Comparison of ENCODE assay signal across 18 mouse cellular contexts in the genomic region with DNA sequence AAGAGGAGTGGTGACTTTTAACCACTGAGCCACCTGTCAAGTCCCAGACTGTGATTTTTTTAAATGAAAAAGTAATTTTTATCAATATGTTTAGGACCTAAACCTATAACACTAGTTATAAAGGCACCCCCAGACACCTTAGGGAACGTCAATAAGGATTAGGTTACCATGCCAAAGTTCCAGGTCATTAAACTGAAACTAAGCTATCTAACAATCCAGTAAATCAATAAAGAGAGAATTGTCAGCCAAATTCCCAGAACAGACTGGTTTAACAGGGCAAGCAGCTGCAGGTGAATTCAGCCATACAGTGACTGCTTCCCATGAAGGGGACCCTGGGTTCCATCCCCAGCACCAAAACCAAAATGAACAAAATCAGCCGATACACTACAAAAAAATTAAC. TPM values are rescaled to one million over a fixed set of nuclear protein-coding genes. Genes with fewer than 3 reads are reported as not detected.
DNase-seq lines count a peak whose midpoint lies in the region; ATAC-seq and TF ChIP-seq lines count a peak whose summit lies in the region.
"Had no signal": no experiment of that assay in that cellular context is flagged by ENCODE, and none has a peak within 500 bp of the region (broad histone marks: within the 10 kb centered on the region; RNA-seq: fewer than 3 reads in every experiment).

No protein-coding gene starts in this region.

- no peak for TF ChIP-seq POLR2A in liver, adult 2 months (IDR thresholded peaks at IDR 0.05; ENCODE audit: extremely low read depth, insufficient read depth, low read length)

- DNase-seq in liver, adult 2 months (ENCODE audit: extremely low read depth, low read depth, low spot score), result peak; percentile 92
- DNase-seq in liver, embryonic 11.5 days (ENCODE audit: low spot score), result no peak
- DNase-seq in large intestine, adult 2 months (ENCODE audit: low read depth, low spot score), result peak; percentile 36
- no peak for DNase-seq in kidney, postnatal 14 days
- DNase-seq: adrenal gland, adult 2 months; adrenal gland, adult 8-10 months; adrenal gland, postnatal 10 days; adrenal gland, postnatal 14 days; adrenal gland, postnatal 25 days; adrenal gland, postnatal 36 days; cerebellum, adult 11 months; cerebellum, adult 11-12 months; cerebellum, adult 18-20 months had no signal

- WGBS in liver, adult 2 months, result 44% methylated on average over 2 of the region's 2 CpGs
- WGBS in liver, embryonic 11.5 days, result 83% methylated on average over 2 of the region's 2 CpGs
- 48% methylated on average over 2 of the region's 2 CpGs for WGBS in large intestine, adult 2 months

- no peaks in the 10 kb centered on the region for H3K4me1 ChIP-seq in liver, adult 2 months (ENCODE audit: control insufficient read depth, insufficient read depth, low read length)
- no peaks in the 10 kb centered on the region for H3K4me1 ChIP-seq in liver, embryonic 11.5 days (replicated peaks; ENCODE audit: control insufficient read depth, insufficient read depth, low read length)

- H3K27me3 ChIP-seq in liver, adult 2 months (ENCODE audit: control insufficient read depth, insufficient read depth, low read length), result peaks cover 5% of the 10 kb centered on the region; the same call in 1 of the 2 replicates
- H3K27me3 ChIP-seq in liver, embryonic 11.5 days (replicated peaks; ENCODE audit: control insufficient read depth, insufficient read depth, low read length), result no peaks in the 10 kb centered on the region
- H3K27me3 ChIP-seq: CH12.LX, Patski had no signal

- no peaks in the 10 kb centered on the region for H3K79me2 ChIP-seq in liver, adult 2 months (ENCODE audit: control insufficient read depth, insufficient read depth, low read length)

- no peaks in the 10 kb centered on the region for H3K9me3 ChIP-seq in liver, embryonic 11.5 days (ENCODE audit: control insufficient read depth, low read length)
- H3K9me3 ChIP-seq: G1E had no signal

- H3K36me3 ChIP-seq in liver, adult 2 months (ENCODE audit: control insufficient read depth, insufficient read depth, low read length), result no peaks in the 10 kb centered on the region
- H3K36me3 ChIP-seq in liver, embryonic 11.5 days (ENCODE audit: control insufficient read depth, insufficient read depth, low read length), result no peaks in the 10 kb centered on the region
- H3K36me3 ChIP-seq: G1E had no signal

- H3K27ac ChIP-seq in liver, adult 2 months (replicated peaks; ENCODE audit: insufficient read depth, low read depth, low read length), result no peak overlapping the region
- no peak overlapping the region for H3K27ac ChIP-seq in liver, embryonic 11.5 days (ENCODE audit: low read depth, low read length)

- no peak for TF ChIP-seq CTCF in liver, adult 2 months (IDR thresholded peaks at IDR 0.05; ENCODE audit: low read depth, low read length)

- H3K4me2 ChIP-seq in liver, embryonic 11.5 days, result no peak overlapping the region

- H3K9ac ChIP-seq in liver, adult 2 months (ENCODE audit: low read depth, low read length), result no peak overlapping the region
- H3K9ac ChIP-seq in liver, embryonic 11.5 days (ENCODE audit: low read depth, low read length), result no peak overlapping the region

- no peak for ATAC-seq in liver, embryonic 11.5 days (replicated peaks; ENCODE audit: low FRiP score)
- ATAC-seq: activated CD4-positive, CD25-positive, alpha-beta regulatory T cell, adult 4 months; CD4-positive, CD25-positive, alpha-beta regulatory T cell, adult 4 months; Patski had no signal

- no peak overlapping the region for H3K4me3 ChIP-seq in liver, adult 2 months (ENCODE audit: insufficient read depth, low read depth, low read length)
- H3K4me3 ChIP-seq in liver, embryonic 11.5 days (ENCODE audit: low read depth, low read length), result no peak overlapping the region

RNA-seq across cellular contexts. Expression of a gene that starts 17.9 kb away (rescaled TPM):
- 13.4 and 13.6 TPM in 2 replicates for total RNA-seq in liver, adult 2 months (2014; rRNA removed)
- 9.9 and 11.1 TPM in 2 replicates for polyA plus RNA-seq in liver, adult 2 months (2012; rRNA removed)
- 0.08 and 0.14 TPM in 2 replicates for polyA plus RNA-seq in liver, embryonic 11.5 days (2014; fragmentation: Nextera tagmentation; extraction: Ambion mirVana)
- polyA plus RNA-seq in large intestine, adult 2 months (2012; rRNA removed), result 12.6 and 22.1 TPM in 2 replicates

RNA-seq across cellular contexts. Expression of a gene that starts 31.8 kb away (rescaled TPM):
- total RNA-seq in liver, adult 2 months (2014; rRNA removed), result 5.9 and 7.7 TPM in 2 replicates
- polyA plus RNA-seq in liver, adult 2 months (2012; rRNA removed), result 1.2 and 2.4 TPM in 2 replicates
- polyA plus RNA-seq in liver, embryonic 11.5 days (2014; fragmentation: Nextera tagmentation; extraction: Ambion mirVana), result 29.3 and 32.2 TPM in 2 replicates
- 10.4 and 16.4 TPM in 2 replicates for polyA plus RNA-seq in large intestine, adult 2 months (2012; rRNA removed)

RNA-seq across cellular contexts. Expression of a gene that starts 52.7 kb away (rescaled TPM):
- total RNA-seq in liver, adult 2 months (2014; rRNA removed), result 3.2 and 4.4 TPM in 2 replicates
- 2.3 and 2.6 TPM in 2 replicates for polyA plus RNA-seq in liver, adult 2 months (2012; rRNA removed)
- polyA plus RNA-seq in liver, embryonic 11.5 days (2014; fragmentation: Nextera tagmentation; extraction: Ambion mirVana), result 3.0 and 4.0 TPM in 2 replicates
- polyA plus RNA-seq in large intestine, adult 2 months (2012; rRNA removed), result 1.9 and 2.4 TPM in 2 replicates

Comparison
In these comparisons a context has a peak if more than half of its experiments do, and no peak if none do; other contexts are left out.
1. DNase-seq: peak in liver, adult 2 months (single experiment) and large intestine, adult 2 months (single experiment); none in liver, embryonic 11.5 days (single experiment) and kidney, postnatal 14 days (single experiment).